Mouse (Mus musculus) gastrocnemius, postnatal 25 days (tissue): ENCODE measurements around the gene Ticam1. TPM values are rescaled to one million over a fixed set of nuclear protein-coding genes. Genes with fewer than 3 reads are reported as not detected.

Source experiments
- DNase-seq: peaks from one replicate; pipeline ENCODE4 v3.0.0; 2022
- total RNA-seq, 2 experiments: library from RNA; stranded (reverse); gene quantifications; 1 replicate in 1 of 2; 2 replicates in 1 of 2; pipeline ENCODE4 v1.2.3; 2021

Ticam1 gene
- total RNA-seq, 2 experiments from 2014 or later: 2.8 to 3.0 TPM

GRCm38 (mm10) chr17:56290388-56291170 lies 14.0 kb upstream of the Ticam1 start:
- peak; percentile 95 for DNase-seq

- DNase-seq: peak; percentile 30
These were observed 13.1 kb upstream of the Ticam1 start for GRCm38 (mm10) chr17:56289371-56290331.

GRCm38 (mm10) chr17:56288866-56289265 lies 12.3 kb upstream of the Ticam1 start:
- no peak for DNase-seq

GRCm38 (mm10) chr17:56287830-56288229 lies 11.2 kb upstream of the Ticam1 start:
- DNase-seq: no peak

- peak; percentile 41 for DNase-seq
These were observed 9.4 kb upstream of the Ticam1 start for GRCm38 (mm10) chr17:56285995-56286394.

- no peak for DNase-seq
These were observed 6.7 kb upstream of the Ticam1 start for GRCm38 (mm10) chr17:56283316-56283715.

- DNase-seq: no peak
These were observed 6.2 kb upstream of the Ticam1 start for GRCm38 (mm10) chr17:56282802-56283201.

- no peak for DNase-seq
These were observed 4.6 kb upstream of the Ticam1 start for GRCm38 (mm10) chr17:56281193-56281592.

GRCm38 (mm10) chr17:56279481-56280155 lies 3.0 kb upstream of the Ticam1 start:
- DNase-seq: peak; percentile 70

- no peak for DNase-seq
These were observed 1.8 kb upstream of the Ticam1 start for GRCm38 (mm10) chr17:56278340-56278739.

GRCm38 (mm10) chr17:56277567-56277893 lies 944 bp upstream of the Ticam1 start:
- DNase-seq: no peak

GRCm38 (mm10) chr17:56275842-56276480 lies 625 bp downstream of the Ticam1 start:
- peak; percentile 57 for DNase-seq

GRCm38 (mm10) chr17:56273986-56274385 lies 2.6 kb downstream of the Ticam1 start:
- no peak for DNase-seq

GRCm38 (mm10) chr17:56273482-56273881 lies 3.1 kb downstream of the Ticam1 start:
- DNase-seq: no peak

- DNase-seq: no peak
These were observed 3.9 kb downstream of the Ticam1 start for GRCm38 (mm10) chr17:56272644-56273043.

GRCm38 (mm10) chr17:56271609-56272253 lies 4.9 kb downstream of the Ticam1 start:
- no peak for DNase-seq

GRCm38 (mm10) chr17:56269741-56270140 lies 6.8 kb downstream of the Ticam1 start:
- DNase-seq: no peak

- DNase-seq: peak; percentile 67
These were observed 7.4 kb downstream of the Ticam1 start for GRCm38 (mm10) chr17:56269153-56269630.

- no peak for DNase-seq
These were observed 10.3 kb downstream of the Ticam1 start for GRCm38 (mm10) chr17:56266271-56266670.

GRCm38 (mm10) chr17:56265869-56266268 lies 10.7 kb downstream of the Ticam1 start:
- DNase-seq: no peak

- DNase-seq: no peak
These were observed 11.6 kb downstream of the Ticam1 start for GRCm38 (mm10) chr17:56265011-56265410.
